Mouse (Mus musculus) left cerebral cortex, postnatal 4 days (tissue): Measurements from ENCODE around the gene Entpd1. TPM values are rescaled to one million over a fixed set of nuclear protein-coding genes. Genes with fewer than 3 reads are reported as not detected.
A peak's percentile ranks its signal among the peaks of the same experiment; 100 is the strongest.
"Not testable (repeated sequence)": the region's sequence is repeated elsewhere in the genome, so short reads cannot be mapped to it uniquely, and the experiment has no call there.

Experiments used
- DNase-seq: peaks from one replicate; pipeline ENCODE4 v3.0.0-alpha.2; 2022
- intact Hi-C: fragments of 180-260 bp; cut with DNase I; formaldehyde crosslinking; loops from one replicate; pipeline ENCODE4 v1.15.1; 2025
- total RNA-seq, 2 experiments: library from RNA; stranded (reverse); gene quantifications; 2 replicates each; pipeline ENCODE4 v1.2.3; 2021

Gene Entpd1
- total RNA-seq: 10 to 100 TPM; 11.3 to 12.3 TPM

- intact Hi-C loops: loop anchor here (5.0 kb wide), 1 partner anchor 110 kb away; no protein-coding TSS in a partner anchor
- peak; percentile 97 for DNase-seq
These were observed at the start of gene Entpd1, which contains the start of gene Tctn3 for GRCm38 (mm10) chr19:40611830-40612506. TSS of gene Entpd1 (plus strand) at chr19:40612366. TSS of gene Tctn3 (minus strand) at chr19:40612233.

- intact Hi-C loops: no loop called here
- no peak for DNase-seq
These were observed 48.1 kb upstream of the Entpd1 start for GRCm38 (mm10) chr19:40563880-40564645.

GRCm38 (mm10) chr19:40567616-40568015, 44.5 kb upstream of the Entpd1 start:
- intact Hi-C loops: no loop called here
- peak; percentile 40 for DNase-seq

- no peak for DNase-seq
- intact Hi-C loops: no loop called here
These were observed 41.4 kb upstream of the Entpd1 start for GRCm38 (mm10) chr19:40570726-40571125.

GRCm38 (mm10) chr19:40575438-40575837, 36.7 kb upstream of the Entpd1 start:
- intact Hi-C loops: no loop called here
- DNase-seq: no peak

- no peak for DNase-seq
- intact Hi-C loops: no loop called here
These were observed 31.3 kb upstream of the Entpd1 start for GRCm38 (mm10) chr19:40580902-40581301.

GRCm38 (mm10) chr19:40581662-40582061, 30.5 kb upstream of the Entpd1 start:
- intact Hi-C loops: no loop called here
- DNase-seq: no peak

- no peak for DNase-seq
- intact Hi-C loops: no loop called here
These were observed 25.3 kb upstream of the Entpd1 start for GRCm38 (mm10) chr19:40586908-40587307.

GRCm38 (mm10) chr19:40587491-40588292, 24.5 kb upstream of the Entpd1 start:
- intact Hi-C loops: no loop called here
- no peak for DNase-seq

- intact Hi-C loops: no loop called here
- DNase-seq: peak; percentile 95
These were observed 23.9 kb upstream of the Entpd1 start, which contains the start of gene Aldh18a1 for GRCm38 (mm10) chr19:40588293-40588654. TSS of gene Aldh18a1 (minus strand) at chr19:40588463.

- intact Hi-C loops: no loop called here
- peak; percentile 93 for DNase-seq
These were observed 23.2 kb upstream of the Entpd1 start for GRCm38 (mm10) chr19:40588847-40589529.

GRCm38 (mm10) chr19:40589530-40589880, 22.7 kb upstream of the Entpd1 start:
- intact Hi-C loops: no loop called here
- no peak for DNase-seq

- DNase-seq: no peak
- intact Hi-C loops: no loop called here
These were observed 16.9 kb upstream of the Entpd1 start for GRCm38 (mm10) chr19:40595231-40595630.

GRCm38 (mm10) chr19:40595831-40596230, 16.3 kb upstream of the Entpd1 start:
- intact Hi-C loops: no loop called here
- no peak for DNase-seq

GRCm38 (mm10) chr19:40600846-40601245, 11.3 kb upstream of the Entpd1 start:
- DNase-seq, intact Hi-C loops: not testable (repeated sequence)

- intact Hi-C loops: no loop called here
- no peak for DNase-seq
These were observed 10.3 kb upstream of the Entpd1 start for GRCm38 (mm10) chr19:40601870-40602269.

- intact Hi-C loops: no loop called here
- no peak for DNase-seq
These were observed 7.0 kb upstream of the Entpd1 start for GRCm38 (mm10) chr19:40605189-40605588.

- intact Hi-C loops: no loop called here
- DNase-seq: no peak
These were observed 4.5 kb upstream of the Entpd1 start for GRCm38 (mm10) chr19:40607676-40608075.

GRCm38 (mm10) chr19:40614811-40615210, 2.6 kb downstream of the Entpd1 start:
- intact Hi-C loops: loop anchor here (5.0 kb wide), 1 partner anchor 107 kb away; no protein-coding TSS in a partner anchor
- DNase-seq: no peak

- no peak for DNase-seq
- intact Hi-C loops: no loop called here
These were observed 3.9 kb downstream of the Entpd1 start for GRCm38 (mm10) chr19:40616021-40616420.

- DNase-seq, intact Hi-C loops: not testable (repeated sequence)
These were observed 9.4 kb downstream of the Entpd1 start for GRCm38 (mm10) chr19:40621616-40622015.
